17 mouse cellular contexts compared by ENCODE assay signal in the genomic region with DNA sequence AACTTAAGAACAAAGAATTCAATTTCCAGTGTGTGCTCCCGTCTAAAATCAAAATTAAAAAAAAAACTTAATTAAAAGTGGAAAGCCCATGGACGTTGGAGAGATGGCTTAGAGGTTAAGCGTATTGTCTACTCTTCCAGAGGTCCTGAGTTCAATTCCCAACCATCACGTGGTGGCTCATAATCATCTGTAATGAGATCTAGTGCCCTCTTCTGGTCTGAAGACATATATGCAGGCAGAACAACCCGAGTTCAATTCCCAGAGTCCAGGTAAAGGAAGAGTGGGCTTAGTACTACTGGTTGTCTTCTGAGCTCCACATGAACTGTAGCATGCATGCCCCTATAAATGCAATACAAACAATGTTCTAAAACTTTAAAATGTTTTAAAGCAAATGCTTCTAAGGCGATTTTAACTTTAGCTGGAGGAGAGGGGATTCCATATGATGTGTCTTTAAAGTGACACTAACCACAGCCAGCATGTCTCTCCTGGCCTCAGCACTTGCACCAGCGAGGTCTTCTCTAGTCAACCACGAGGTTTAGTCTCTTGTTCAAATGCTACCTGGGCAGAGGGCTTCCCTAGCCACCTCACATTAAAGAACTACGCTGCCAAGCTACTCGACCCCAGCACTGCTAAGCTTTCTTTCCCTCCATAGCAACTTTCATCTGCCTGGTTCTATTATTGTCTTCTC. TPM values are rescaled to one million over a fixed set of nuclear protein-coding genes. Genes with fewer than 3 reads are reported as not detected.
DNase-seq lines count a peak whose midpoint lies in the region; ATAC-seq and TF ChIP-seq lines count a peak whose summit lies in the region.
"Had no signal": no experiment of that assay in that cellular context is flagged by ENCODE, and none has a peak within 500 bp of the region (broad histone marks: within the 10 kb centered on the region; RNA-seq: fewer than 3 reads in every experiment).

No protein-coding gene starts in this region.

- DNase-seq in forebrain, postnatal 0 days = no peak
- no peak for DNase-seq in forebrain, embryonic 11.5 days (ENCODE audit: low spot score)
- peak; percentile 33 for DNase-seq in lung, embryonic 14.5 days
- DNase-seq in lung, postnatal 10 days = no peak
- DNase-seq in hindbrain, embryonic 14.5 days (ENCODE audit: low spot score) = no peak
- no peak for DNase-seq in cerebellum, adult 8-10 months
- DNase-seq: adrenal gland, adult 2 months; gastrocnemius, postnatal 10 days; kidney, postnatal 14 days; lung, adult 18-20 months; thymus, postnatal 25 days had no signal

- no peaks in the 10 kb centered on the region for H3K36me3 ChIP-seq in forebrain, postnatal 0 days (ENCODE audit: insufficient read depth)
- H3K36me3 ChIP-seq in forebrain, embryonic 11.5 days (ENCODE audit: control insufficient read depth, insufficient read depth, low read length) = no peaks in the 10 kb centered on the region
- H3K36me3 ChIP-seq in lung, embryonic 14.5 days (ENCODE audit: insufficient read depth) = peaks cover 24% of the 10 kb centered on the region
- no peaks in the 10 kb centered on the region for H3K36me3 ChIP-seq in E14TG2a.4 (ENCODE audit: insufficient read depth, low read length)
- peaks cover 26% of the 10 kb centered on the region for H3K36me3 ChIP-seq in myocyte (ENCODE audit: control insufficient read depth, insufficient read depth)
- H3K36me3 ChIP-seq in hindbrain, embryonic 14.5 days (replicated peaks; ENCODE audit: control insufficient read depth, insufficient read depth) = no peaks in the 10 kb centered on the region
- H3K36me3 ChIP-seq: hindbrain, embryonic 13.5 days had no signal

- no peaks in the 10 kb centered on the region for H3K9me3 ChIP-seq in forebrain, postnatal 0 days (ENCODE audit: low read length)
- no peaks in the 10 kb centered on the region for H3K9me3 ChIP-seq in forebrain, embryonic 11.5 days (ENCODE audit: control insufficient read depth, low read length)
- H3K9me3 ChIP-seq in lung, embryonic 14.5 days (ENCODE audit: low read depth, low read length) = no peaks in the 10 kb centered on the region
- no peaks in the 10 kb centered on the region for H3K9me3 ChIP-seq in E14TG2a.4 (ENCODE audit: low read length)
- H3K9me3 ChIP-seq in hindbrain, embryonic 14.5 days (ENCODE audit: control insufficient read depth, low read length) = no peaks in the 10 kb centered on the region
- H3K9me3 ChIP-seq: embryonic facial prominence, embryonic 13.5 days; forebrain, embryonic 13.5 days; heart, embryonic 13.5 days; hindbrain, embryonic 13.5 days had no signal

- peak; percentile 25; the same call in 1 of the 2 replicates for TF ChIP-seq CTCF in forebrain, postnatal 0 days (IDR thresholded peaks at IDR 0.05; ENCODE audit: low read depth)
- TF ChIP-seq CTCF in lung, embryonic 14.5 days (IDR thresholded peaks at IDR 0.05; ENCODE audit: low read depth) = peak; percentile 47
- peak; percentile 37 for TF ChIP-seq CTCF in E14TG2a.4 (conservative IDR thresholded peaks at IDR 0.05; ENCODE audit: low read length)

- H3K4me2 ChIP-seq in forebrain, postnatal 0 days (ENCODE audit: low read depth) = no peak overlapping the region
- H3K4me2 ChIP-seq in forebrain, embryonic 11.5 days (ENCODE audit: low read depth, low read length, severe bottlenecking) = no peak overlapping the region
- H3K4me2 ChIP-seq in lung, embryonic 14.5 days = no peak overlapping the region
- no peak overlapping the region for H3K4me2 ChIP-seq in myocyte (ENCODE audit: low read depth)
- H3K4me2 ChIP-seq in hindbrain, embryonic 14.5 days (replicated peaks) = no peak overlapping the region
- H3K4me2 ChIP-seq: embryonic facial prominence, embryonic 13.5 days; forebrain, embryonic 13.5 days; heart, embryonic 13.5 days; hindbrain, embryonic 13.5 days had no signal

- WGBS in forebrain, postnatal 0 days = 66% methylated on average over 10 of the region's 10 CpGs
- WGBS in forebrain, embryonic 11.5 days = 71% methylated on average over 10 of the region's 10 CpGs
- 69% methylated on average over 10 of the region's 10 CpGs for WGBS in lung, embryonic 14.5 days
- 77% methylated on average over 10 of the region's 10 CpGs for WGBS in hindbrain, embryonic 14.5 days

- no peaks in the 10 kb centered on the region for H3K27me3 ChIP-seq in forebrain, postnatal 0 days (ENCODE audit: insufficient read depth, low read length)
- H3K27me3 ChIP-seq in forebrain, embryonic 11.5 days (ENCODE audit: control insufficient read depth, insufficient read depth, low read length) = peaks cover 2% of the 10 kb centered on the region; the same call in 1 of the 2 replicates
- H3K27me3 ChIP-seq in lung, embryonic 14.5 days (ENCODE audit: insufficient read depth, low read length) = no peaks in the 10 kb centered on the region
- H3K27me3 ChIP-seq in E14TG2a.4 (ENCODE audit: insufficient read depth, low read length) = peaks cover 19% of the 10 kb centered on the region
- no peaks in the 10 kb centered on the region for H3K27me3 ChIP-seq in myocyte (ENCODE audit: control insufficient read depth, insufficient read depth, insufficient read length)
- no peaks in the 10 kb centered on the region for H3K27me3 ChIP-seq in hindbrain, embryonic 14.5 days (ENCODE audit: control insufficient read depth, insufficient read depth, low read length)
- H3K27me3 ChIP-seq: embryonic facial prominence, embryonic 13.5 days; forebrain, embryonic 13.5 days; heart, embryonic 13.5 days; hindbrain, embryonic 13.5 days had no signal

- H3K4me3 ChIP-seq in forebrain, postnatal 0 days (ENCODE audit: low read depth, low read length) = no peak overlapping the region
- no peak overlapping the region for H3K4me3 ChIP-seq in forebrain, embryonic 11.5 days (ENCODE audit: low read depth, low read length)
- H3K4me3 ChIP-seq in lung, embryonic 14.5 days (ENCODE audit: low read depth, low read length) = no peak overlapping the region
- H3K4me3 ChIP-seq in E14TG2a.4 (replicated peaks; ENCODE audit: low read length) = no peak overlapping the region
- no peak overlapping the region for H3K4me3 ChIP-seq in myocyte
- H3K4me3 ChIP-seq in hindbrain, embryonic 14.5 days (replicated peaks; ENCODE audit: low read length) = no peak overlapping the region
- H3K4me3 ChIP-seq: embryonic facial prominence, embryonic 13.5 days; forebrain, embryonic 13.5 days; heart, embryonic 13.5 days; hindbrain, embryonic 13.5 days had no signal

- H3K9ac ChIP-seq in forebrain, postnatal 0 days = no peak overlapping the region
- H3K9ac ChIP-seq in forebrain, embryonic 11.5 days (ENCODE audit: low read length) = no peak overlapping the region
- no peak overlapping the region for H3K9ac ChIP-seq in lung, embryonic 14.5 days
- H3K9ac ChIP-seq in hindbrain, embryonic 14.5 days = no peak overlapping the region
- H3K9ac ChIP-seq: embryonic facial prominence, embryonic 13.5 days; forebrain, embryonic 13.5 days; heart, embryonic 13.5 days; hindbrain, embryonic 13.5 days had no signal

- no peak for ATAC-seq in forebrain, postnatal 0 days
- no peak for ATAC-seq in forebrain, embryonic 11.5 days (replicated peaks; ENCODE audit: low FRiP score)
- ATAC-seq in lung, embryonic 14.5 days (ENCODE audit: insufficient read depth) = no peak
- no peak for ATAC-seq in hindbrain, embryonic 14.5 days (ENCODE audit: low FRiP score)
- ATAC-seq: forebrain, embryonic 13.5 days had no signal

- H3K27ac ChIP-seq in forebrain, postnatal 0 days (ENCODE audit: low read depth, low read length) = no peak overlapping the region
- H3K27ac ChIP-seq in forebrain, embryonic 11.5 days (ENCODE audit: low read depth, low read length) = no peak overlapping the region
- no peak overlapping the region for H3K27ac ChIP-seq in lung, embryonic 14.5 days (ENCODE audit: low read depth)
- H3K27ac ChIP-seq in hindbrain, embryonic 14.5 days = no peak overlapping the region
- H3K27ac ChIP-seq: embryonic facial prominence, embryonic 13.5 days; forebrain, embryonic 13.5 days; heart, embryonic 13.5 days; hindbrain, embryonic 13.5 days had no signal

- H3ac ChIP-seq in myocyte (ENCODE audit: control insufficient read depth, insufficient read length) = no peak overlapping the region

- no peak for TF ChIP-seq POLR2A in myocyte (IDR thresholded peaks at IDR 0.05; ENCODE audit: insufficient read length, low read depth)

- H3K79me2 ChIP-seq in myocyte (ENCODE audit: control insufficient read depth, insufficient read depth) = no peaks in the 10 kb centered on the region

- no peaks in the 10 kb centered on the region for H3K4me1 ChIP-seq in forebrain, postnatal 0 days (ENCODE audit: insufficient read depth)
- H3K4me1 ChIP-seq in forebrain, embryonic 11.5 days (replicated peaks; ENCODE audit: control insufficient read depth, insufficient read depth, low read length) = peaks cover 2% of the 10 kb centered on the region; the same call in 1 of the 2 replicates
- no peaks in the 10 kb centered on the region for H3K4me1 ChIP-seq in lung, embryonic 14.5 days (ENCODE audit: insufficient read depth)
- H3K4me1 ChIP-seq in E14TG2a.4 (replicated peaks; ENCODE audit: low read depth, low read length) = 0 out of 2 replicates have a peak, but pooled peaks cover 2% of the 10 kb centered on the region
- H3K4me1 ChIP-seq in hindbrain, embryonic 14.5 days (replicated peaks; ENCODE audit: control insufficient read depth, insufficient read depth, low read length) = no peaks in the 10 kb centered on the region
- H3K4me1 ChIP-seq: embryonic facial prominence, embryonic 13.5 days; forebrain, embryonic 13.5 days; hindbrain, embryonic 13.5 days had no signal

TF ChIP-seq in myocyte, 11 proteins besides CTCF, POLR2A, EP300 and RAD21:
- TF ChIP-seq USF1 (IDR thresholded peaks at IDR 0.05; ENCODE audit: low read depth) (peak; percentile 82), POLR2AphosphoS2 (IDR thresholded peaks at IDR 0.05; ENCODE audit: insufficient read length, low read depth) (peak; percentile 63), CEBPB (IDR thresholded peaks at IDR 0.05; ENCODE audit: insufficient read depth, poor library complexity, severe bottlenecking) (no peak), MAX (IDR thresholded peaks at IDR 0.05; ENCODE audit: low read depth) (no peak)

RNA-seq across cellular contexts. Expression of gene Agbl3, which starts 2.1 kb away (rescaled TPM):
- total RNA-seq in forebrain, postnatal 0 days (2014; rRNA removed) = 28.1 and 31.1 TPM in 2 replicates
- polyA plus RNA-seq in forebrain, postnatal 0 days (2015; fragmentation: Nextera tagmentation; extraction: Ambion mirVana) = 16.9 and 20.0 TPM in 2 replicates
- 4.8 and 5.1 TPM in 2 replicates for polyA plus RNA-seq in forebrain, embryonic 11.5 days (2014; fragmentation: Nextera tagmentation; extraction: Ambion mirVana)
- polyA plus RNA-seq in lung, embryonic 14.5 days (2014; fragmentation: Nextera tagmentation; extraction: Ambion mirVana) = 11.3 and 11.6 TPM in 2 replicates
- 3.6 TPM for polyA plus RNA-seq in myocyte (2012; fragmentation: generic; extraction: Trizol)
- polyA plus RNA-seq in hindbrain, embryonic 14.5 days (2014; fragmentation: Nextera tagmentation; extraction: Ambion mirVana) = 11.6 and 12.7 TPM in 2 replicates
